Mouse (Mus musculus) heart, adult 9 months (tissue): ENCODE results near the gene Nppb.

Experiments used
- DNase-seq, 2 experiments: peaks; one replicate each; pipeline ENCODE4 v3.0.0; 2022; ENCODE audit warnings: low spot score in 2 of 2

Nppb gene

DNA sequence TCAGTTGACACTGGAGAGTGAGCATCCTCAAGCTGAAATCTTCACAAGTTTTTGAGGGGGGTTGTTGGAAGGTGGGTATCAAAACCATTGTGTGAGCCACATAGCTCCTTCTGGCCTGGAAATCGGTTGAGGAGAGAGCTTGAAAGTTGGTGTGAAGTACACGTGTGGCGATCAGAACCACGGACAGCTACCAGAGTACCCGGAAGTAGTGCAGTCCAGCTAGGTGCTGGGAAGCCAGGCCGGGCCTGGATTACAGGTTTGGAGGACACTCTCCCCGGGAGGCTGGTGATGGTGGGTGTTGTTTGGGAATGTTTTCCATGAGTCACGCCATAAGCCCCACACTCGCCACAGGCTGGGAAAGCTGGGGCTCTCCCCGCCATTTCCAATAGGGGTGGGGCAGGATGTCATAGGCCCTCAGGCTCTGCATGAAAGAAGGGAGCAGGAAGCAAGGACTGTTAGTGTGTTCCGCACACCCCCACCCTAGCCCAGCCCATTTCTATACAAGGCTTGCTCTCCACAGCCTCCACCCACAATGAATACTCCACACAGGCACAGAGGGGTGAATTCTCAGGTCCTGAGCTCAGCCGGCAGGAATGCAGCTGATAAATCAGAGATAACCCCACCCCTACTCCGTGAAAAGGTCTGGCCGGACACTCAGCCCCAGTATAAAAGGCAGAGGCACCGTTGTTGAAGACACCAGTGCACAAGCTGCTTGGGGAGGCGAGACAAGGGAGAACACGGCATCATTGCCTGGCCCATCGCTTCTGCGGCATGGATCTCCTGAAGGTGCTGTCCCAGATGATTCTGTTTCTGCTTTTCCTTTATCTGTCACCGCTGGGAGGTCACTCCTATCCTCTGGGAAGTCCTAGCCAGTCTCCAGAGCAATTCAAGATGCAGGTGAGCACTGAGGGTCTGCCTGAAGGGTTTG lies at the start of gene Nppb:
Nppb (plus strand) TSS at position 584 of the 928 bp plus-strand sequence.
- peak; percentile 29 to 51 for DNase-seq

DNA sequence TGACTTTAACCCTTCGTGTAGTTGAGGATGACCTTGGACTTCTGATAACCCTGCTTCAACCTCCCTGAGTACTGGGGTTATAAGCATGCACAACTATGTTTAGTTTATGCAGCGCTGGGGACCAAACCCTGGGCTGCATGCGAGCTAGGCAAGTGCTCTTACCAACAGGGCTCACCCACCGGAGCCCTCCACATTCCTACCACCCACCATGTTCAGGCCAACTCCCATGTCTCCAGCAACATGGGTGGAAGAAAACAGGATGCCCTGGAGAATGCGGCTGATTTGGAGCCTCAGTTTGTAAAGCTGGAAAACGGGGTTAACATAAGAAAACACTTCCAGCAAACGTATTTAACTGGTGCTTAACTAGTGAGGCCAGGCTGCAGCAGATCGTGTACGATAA lies 49.7 kb upstream of the Nppb start:
- no peak for DNase-seq

DNA sequence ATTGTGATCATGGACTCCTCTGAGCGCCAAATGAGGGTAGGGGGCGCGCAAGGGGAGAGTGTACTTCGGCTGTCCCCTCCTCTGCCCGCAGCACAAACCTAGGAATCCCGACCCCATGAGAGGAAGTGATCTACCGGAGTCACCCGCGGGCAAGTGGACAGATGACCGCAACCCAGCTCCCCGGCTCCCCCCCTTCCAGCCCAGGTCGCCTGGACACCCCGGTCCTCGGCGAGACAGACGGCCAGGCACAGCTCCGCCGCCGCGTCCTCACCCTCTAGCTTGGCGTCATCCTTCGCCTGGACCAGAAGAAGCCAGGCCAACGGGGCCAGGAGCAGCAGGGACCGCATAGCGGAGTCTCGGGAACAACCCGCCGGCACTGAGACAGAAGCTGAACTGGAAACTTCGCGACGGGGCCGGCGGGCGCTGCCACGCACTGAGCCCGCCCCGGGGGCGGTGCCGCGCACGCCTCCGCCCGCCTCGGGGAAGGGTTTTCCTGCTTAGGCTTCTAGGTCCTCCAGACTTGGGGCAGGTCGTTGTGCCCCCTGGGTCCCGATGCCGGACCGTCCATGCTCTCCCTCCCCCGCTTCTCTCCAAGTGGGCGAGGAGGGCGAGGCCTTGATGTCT lies 49.1 kb upstream of the Nppb start, which contains the start of gene Plod1:
Plod1 (minus strand) TSS at position 437 of the 624 bp plus-strand sequence.
- peak; percentile 92 for DNase-seq

DNA sequence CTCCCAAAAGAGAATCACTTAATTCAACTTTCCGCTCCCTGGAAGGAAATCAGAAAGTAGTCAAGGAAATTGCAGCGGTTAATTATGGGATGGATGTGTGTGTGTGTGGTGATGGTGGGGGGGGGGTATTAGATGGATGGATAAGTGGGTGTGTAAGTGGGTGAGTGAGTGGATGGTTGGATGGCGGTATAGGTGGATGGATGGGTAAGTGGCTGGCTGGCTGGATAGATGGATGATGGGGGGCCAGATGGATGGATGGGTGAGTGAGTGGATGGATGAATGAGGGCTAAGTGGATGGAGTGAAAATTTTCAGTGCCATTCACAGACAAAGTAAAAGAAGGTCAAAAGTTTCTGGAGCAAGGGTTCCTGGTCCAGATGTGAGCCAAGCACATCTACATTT lies 48.6 kb upstream of the Nppb start:
- no peak for DNase-seq

DNA sequence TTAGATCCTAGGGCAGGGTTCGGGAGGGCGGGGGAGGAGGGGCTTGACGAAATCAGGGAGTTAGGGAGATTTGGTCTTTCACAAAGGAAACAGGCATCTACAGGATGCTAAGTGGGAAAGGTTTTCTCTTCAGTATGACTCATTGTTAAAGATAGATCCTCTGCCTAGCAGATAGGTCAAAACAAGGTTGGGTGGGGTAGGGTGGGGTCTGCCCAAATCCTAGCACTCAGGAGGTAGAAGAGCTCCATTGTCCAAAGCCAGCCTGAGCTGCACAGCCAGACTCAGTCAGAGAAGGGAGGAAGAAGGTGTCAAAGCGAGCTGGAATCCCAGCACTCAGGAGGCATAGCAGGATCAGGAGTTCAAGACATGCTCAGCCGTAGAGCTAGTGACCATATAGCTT lies 48.1 kb upstream of the Nppb start:
- DNase-seq, result peak in 1 of 2 experiments; percentile 50

DNA sequence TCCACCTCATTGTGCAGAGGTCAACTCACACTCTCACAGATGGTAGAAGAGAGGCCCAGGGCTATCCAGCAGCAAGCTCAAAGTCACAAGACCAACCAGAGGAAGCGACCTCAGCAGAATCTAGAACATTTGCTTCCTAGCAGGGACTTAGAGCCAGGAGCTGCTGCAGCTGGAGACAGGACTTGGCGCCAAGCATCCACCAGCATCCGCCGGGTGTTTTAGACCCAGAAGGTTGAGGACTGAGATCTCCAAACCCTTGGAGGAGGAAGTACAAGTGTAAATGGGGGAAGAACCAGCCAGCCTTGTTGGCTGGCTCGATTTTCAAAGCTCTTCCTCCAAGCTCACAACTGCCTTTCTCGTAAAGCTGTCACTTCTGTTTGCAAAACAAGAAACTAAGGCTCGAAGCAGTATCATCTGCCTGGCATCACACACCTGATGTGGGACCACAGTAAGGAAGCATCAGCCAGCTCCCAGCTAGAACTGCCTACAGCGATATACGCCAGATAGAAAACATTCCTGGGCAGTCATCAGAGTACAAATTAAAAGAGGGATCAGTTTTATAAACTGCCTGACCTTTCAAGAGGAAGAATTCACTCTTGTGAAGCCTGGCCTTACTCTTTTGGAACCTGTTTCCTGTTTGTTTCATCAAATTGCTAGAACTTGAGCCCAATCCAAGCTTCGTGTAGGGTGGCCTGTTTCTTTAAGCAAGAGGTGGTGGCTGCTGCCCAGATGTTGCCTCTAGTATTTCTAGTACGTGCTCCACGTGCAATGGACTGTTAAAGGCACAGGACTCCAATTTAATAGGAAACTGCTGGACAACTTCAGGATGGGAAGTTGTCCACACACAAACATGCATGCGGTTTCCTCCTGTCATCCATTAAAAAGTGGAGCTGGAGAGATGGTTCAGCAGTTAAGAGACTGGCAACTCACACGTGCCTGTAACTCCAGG lies 47.2 kb upstream of the Nppb start:
- DNase-seq, result peak; percentile 86 to 94

DNA sequence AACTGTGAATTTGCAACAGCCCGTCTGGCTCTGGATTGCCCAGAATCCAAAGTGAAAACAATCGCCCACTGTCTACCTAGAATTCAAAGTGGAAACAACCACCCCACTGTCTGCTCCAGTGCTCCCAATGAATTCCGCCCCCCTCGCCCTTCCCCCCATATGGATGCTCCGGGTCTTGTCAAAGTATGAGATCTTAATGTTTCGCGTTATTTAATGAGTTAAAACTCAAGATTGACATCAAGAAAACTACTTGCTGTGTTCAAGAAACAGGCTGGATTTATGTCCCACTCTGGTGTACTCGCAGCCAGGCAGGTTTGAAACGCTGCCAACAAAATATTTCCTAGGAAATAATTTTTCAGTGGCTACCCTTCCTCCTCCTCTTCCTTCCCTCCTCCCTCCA lies 45.5 kb upstream of the Nppb start:
- peak in 1 of 2 experiments; percentile 38 for DNase-seq

DNA sequence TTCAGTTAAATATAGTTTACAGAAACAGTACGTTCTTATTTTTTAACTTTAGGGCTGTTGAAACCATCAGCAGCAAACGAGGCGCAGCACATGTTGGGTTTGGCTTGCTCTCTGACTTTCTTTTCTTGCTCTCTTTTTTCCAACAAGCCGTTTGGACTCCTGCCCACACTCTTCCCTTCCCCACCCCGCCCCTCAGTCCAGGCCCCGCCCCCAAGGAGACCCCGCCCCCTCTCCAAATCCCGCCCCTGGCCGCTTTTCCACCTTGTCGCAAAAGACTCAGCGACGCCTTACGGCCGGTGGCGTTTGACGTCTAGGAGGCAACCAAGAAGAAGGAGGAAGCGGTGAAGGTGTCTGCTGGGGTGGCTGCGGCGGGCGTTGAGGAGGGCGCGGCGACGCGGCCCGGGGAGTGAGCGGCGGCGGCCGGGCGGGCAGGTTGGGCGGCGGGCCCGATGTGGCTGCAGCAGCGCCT lies 45.0 kb upstream of the Nppb start, which contains the start of gene 2510039O18Rik:
2510039O18Rik (plus strand) TSS at position 320 of the 469 bp plus-strand sequence.
- peak; percentile 81 to 87 for DNase-seq

DNA sequence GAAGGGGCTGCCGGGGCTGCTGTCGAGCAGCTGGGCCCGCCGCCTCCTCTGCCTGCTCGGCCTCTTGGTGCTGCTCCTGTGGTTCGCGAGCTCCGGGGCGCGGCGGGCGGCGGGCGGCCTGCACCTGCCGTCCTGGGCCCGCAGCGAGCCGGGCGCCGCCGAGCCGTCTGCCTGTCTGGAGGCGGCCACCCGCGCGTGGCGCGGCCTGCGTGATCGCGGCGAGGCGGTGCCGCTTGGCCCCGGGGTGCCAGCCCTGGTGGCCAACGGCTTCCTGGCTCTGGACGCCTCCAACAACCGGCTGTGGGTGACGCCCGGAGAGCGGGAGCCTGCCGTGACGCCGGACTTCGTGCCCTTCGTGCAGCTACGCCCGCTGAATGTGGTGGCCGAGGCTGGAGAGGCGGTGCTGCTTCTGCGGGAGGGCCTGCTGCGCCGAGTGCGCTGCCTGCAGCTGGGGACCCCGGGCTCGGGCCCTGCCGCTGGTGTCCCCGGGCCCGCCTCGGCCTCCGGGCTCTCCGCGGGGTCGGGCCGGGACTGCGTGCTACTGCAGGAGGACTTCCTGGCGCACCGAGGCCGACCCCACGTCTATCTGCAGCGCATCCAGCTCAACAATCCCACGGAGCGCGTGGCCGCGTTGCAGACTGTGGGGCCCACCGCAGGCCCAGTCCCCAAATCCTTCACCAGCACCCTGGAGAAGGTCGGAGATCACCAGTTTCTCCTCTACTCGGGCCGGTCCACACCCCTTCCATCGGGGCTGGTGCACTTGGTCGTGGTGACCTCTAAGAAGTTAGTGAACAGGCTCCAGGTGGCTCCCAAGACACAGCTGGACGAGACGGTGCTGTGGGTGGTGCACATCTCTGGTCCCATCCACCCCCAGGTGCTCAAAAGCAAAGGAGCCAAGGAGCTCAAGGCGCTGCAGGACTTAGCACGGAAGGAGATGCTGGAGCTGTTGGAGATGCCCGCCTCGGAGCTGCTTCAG lies 44.3 kb upstream of the Nppb start:
- no peak for DNase-seq

DNA sequence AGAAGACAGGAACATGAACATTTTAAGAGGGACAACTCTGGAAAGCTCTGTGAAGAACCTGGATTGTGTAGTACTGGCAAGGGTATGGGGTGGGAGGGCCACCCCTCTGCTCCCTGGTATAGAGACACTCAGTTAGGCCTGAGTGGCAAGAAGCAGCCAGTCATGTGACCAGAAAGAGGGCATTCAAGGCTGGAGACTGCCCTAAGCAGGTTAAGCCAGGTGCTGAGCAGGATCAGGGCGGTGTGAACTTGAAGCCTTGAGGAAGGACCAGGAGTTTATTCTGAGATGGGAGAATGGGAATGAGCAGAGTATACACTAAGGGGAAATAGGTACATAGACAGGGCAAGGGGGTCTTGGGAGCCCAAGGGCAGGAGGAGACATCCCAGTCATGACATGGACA lies 42.6 kb upstream of the Nppb start:
- no peak for DNase-seq

DNA sequence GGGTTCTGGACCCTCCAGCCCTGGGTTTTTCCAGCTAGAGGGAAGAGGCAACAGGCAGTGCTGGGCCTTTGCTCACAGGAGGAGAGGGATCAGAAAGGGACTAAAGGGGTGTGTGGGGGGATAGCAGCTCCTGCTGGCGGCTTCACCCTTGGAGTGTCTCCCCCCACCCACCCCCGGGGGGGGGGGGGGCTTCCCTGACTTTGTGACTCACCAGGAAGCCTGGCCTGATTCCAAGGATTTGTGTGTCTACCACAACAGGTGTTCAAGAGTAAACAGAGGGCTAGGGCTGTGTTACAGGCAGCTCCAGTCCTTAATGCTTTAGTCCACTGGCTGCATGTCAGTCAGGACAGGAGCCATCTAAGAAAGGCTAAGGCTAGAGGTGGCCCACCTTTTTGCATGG lies 38.1 kb upstream of the Nppb start:
- no peak for DNase-seq

DNA sequence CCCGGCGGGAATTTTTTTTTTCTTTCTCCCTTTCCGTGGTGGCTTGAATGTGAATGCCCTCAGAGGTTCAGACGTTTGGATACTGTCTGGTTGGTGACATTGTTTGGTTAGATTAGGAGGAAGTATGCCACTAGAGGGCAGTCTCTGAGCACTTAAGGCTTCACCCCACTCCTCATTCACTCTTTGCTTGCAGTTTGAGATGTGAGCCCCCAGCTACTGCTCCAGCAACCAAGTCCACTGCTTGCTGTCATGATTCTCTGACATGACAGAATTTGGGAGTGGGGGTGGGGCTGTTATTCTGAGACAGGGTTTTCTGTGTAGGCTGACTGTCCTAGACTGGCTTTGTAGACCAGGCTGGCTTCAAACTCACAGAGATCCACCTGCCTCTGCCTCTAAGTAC lies 32.0 kb upstream of the Nppb start:
- no peak for DNase-seq

DNA sequence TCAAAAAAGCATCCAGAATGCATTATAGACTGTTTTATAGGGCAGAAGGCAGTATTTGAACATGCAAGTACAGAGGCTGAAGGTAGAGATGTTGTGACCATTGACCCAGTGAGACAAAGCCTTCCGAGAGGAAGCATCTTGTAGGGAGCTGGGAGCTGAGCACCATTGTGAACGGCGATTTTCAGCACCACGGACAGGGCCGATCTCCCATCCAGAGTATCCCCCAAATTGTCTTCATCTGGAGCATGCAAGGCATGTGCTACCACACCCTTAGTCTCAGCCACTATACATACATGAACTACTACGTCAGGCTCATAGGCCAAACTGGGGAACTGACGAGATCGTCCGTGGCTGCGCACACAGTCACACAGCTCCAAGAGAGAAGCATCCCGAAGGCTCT lies 28.4 kb upstream of the Nppb start:
- no peak for DNase-seq

DNA sequence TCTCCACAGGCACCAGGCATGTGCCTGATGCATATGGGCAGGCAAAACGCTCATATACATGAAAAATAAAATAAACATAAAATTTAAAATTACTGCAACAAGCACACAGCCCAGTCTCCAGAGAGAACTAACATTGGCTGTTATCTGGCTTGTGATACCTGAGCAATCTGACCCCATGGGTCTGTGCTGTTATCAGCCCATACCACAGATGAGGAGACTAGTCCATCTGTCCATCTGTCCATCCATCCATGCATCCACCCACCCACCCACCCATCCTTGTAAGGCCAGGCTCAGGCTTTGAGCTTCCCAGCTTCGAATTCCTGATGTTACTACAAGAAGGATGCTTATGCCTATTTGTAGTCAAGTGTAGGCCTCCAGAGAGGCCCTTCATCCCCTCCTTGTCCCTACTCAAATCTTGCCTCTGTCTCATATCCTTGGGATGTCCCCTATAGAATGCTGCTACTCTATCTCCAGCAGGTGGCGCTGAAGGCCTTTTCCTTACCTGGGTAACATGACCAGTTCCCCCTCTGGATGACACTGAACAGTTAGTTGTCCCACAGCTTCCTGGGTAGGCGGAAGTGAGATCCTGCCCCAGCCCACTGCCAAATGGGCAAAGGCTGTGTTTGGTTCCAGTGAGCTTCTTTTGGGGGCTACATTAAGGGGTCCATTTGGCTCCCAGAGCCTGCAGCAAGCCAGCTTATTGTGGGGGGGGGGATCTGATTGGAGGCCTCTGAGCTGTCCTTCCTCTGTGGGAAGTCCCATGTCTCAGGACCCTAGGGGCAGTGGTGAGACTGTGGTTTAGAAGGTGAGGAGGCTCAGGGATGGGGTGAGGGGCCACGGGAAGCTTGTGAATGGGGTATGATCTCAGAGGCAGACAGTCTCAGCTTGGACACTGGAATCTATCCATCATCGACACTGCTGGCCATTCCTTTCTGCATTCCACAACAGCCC lies 25.4 kb upstream of the Nppb start:
- DNase-seq, result peak; percentile 44 to 57

DNA sequence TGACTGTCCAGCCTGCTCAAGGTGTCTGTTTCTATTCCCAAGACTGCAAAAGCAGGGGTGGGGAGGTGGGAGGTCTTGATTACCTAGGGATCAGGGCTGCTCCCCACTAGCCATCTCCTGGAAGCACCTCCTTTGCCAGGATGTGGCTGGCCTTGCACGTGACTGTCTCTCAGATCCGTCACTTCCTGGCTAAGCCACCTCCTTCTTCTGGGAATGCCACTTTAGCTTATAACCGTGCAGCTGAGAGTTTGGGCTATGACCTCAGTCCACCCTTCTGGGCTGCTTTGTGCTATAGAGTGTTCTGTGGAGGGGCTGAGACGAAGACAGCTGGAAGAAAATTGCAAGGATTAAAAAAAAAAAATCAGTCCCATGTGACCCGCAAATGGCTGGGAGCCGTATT lies 22.8 kb upstream of the Nppb start:
- DNase-seq, result peak; percentile 47 to 53

DNA sequence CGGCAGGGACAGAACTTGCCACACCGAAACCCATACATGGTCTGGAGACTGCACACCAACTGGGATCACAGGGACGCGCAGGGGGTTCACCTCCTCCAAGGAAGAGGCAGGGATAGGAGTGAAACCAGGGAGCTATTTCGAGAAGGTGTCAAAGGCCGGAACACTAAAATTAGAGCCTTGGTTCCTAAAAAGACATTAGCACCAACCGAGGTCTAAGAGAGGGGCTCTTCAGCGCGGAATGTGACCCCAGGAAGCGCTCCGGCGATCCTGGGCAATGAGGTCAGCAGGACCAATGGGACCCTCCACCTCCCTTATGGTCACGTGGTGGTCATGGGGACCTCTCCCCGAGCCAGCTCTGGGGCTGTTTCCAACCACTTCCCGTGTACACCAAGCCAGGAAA lies 22.0 kb upstream of the Nppb start:
- DNase-seq, result peak; percentile 75

DNA sequence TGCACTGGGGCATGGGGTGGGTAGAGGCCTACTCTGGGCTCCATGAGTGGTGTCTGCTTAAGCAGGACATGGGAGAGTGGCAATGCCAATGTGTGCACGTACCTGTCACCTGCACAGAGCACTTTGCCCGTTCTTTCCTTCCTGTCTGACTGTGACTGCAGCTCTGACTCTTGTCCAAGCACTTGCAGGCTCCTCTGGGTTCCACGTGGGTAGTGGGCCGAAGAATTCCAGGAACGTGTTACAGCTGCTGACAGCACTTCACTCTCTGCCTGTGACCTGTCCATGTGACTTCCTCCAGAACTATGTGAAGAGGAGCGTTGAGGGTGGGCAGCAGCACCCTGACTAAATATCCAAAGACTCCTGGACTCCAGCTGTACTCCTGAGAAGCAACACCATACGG lies 19.9 kb upstream of the Nppb start:
- no peak for DNase-seq

DNA sequence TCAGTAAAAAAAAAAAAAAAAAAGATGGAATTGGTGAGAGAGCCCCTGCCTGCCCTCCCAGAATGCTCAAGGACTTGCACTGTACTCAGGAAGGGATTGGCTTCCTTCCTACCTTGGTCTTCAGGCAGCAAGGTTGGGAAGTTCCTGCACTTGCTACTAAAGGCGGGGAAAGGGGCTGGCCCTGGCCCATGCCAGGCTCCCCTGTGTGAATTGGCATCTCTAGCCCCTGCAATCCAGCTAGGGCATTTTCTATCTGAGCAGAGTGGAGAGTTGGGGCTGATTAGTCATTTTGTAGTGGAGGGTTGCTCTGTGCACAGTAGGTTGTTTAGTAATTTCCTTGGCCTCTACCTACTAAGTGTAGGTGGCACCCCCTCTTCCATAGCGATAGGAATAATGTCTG lies 16.8 kb upstream of the Nppb start:
- DNase-seq, result no peak

DNA sequence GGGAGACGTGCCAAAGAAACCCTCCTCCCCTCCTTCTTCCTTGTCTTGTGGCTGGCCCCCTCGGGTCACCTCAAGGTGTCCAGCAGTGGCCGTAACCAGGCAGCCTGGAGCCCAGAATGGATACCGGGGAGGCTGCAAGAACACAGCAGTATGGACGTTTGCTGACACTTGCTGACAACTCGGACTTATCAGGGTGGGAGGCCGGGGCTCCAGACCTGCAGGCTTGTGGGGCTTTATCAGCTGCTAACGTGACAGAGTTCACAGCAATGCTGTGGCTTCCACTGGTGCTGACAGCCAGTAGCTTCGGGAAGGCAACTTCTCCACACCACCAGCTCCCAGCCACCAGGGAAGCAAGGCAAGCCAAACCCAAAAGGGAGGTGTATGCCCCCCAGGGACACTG lies 16.3 kb upstream of the Nppb start:
- no peak for DNase-seq
